Mouse (Mus musculus) frontal cortex, postnatal 25 days (tissue): ENCODE measurements around the gene Chil4.

Experiments used
- DNase-seq, 2 experiments: peaks; one replicate each; pipeline ENCODE4 v3.0.0; 2022; ENCODE audit warnings: low spot score in 2 of 2

The Chil4 gene

DNA sequence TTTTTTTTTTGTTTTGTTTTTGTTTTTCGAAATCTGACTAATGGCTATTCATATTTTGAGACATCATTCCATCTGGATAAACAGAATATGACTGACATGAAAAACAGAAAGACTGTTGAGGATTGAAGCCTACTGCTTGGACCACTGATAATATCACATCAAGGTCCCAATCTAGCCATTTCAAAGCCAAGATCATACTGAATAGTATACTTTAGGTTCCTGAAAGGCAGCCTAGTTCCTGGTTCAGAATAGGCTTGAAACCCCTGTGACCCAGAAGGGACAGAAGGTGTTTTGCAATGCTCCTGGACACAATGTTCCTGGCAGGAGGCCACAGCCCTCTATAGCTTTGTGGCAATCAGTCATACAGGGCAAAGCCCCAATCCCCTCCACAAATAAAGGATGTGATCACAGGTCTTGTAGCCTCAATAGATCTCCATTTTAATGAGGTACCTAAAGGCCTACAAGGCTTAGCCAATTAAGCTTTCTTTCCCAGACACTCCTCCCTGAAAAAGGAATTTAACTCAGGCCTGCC, 48.7 kb downstream of the Chil4 start:
- no peak for DNase-seq

- no peak for DNase-seq
Observed at GRCm38 (mm10) chr3:106167464-106167863, 51.8 kb downstream of the Chil4 start, which contains the start of gene Chil3. Gene Chil3, minus strand, starts transcription at chr3:106167564.

DNA sequence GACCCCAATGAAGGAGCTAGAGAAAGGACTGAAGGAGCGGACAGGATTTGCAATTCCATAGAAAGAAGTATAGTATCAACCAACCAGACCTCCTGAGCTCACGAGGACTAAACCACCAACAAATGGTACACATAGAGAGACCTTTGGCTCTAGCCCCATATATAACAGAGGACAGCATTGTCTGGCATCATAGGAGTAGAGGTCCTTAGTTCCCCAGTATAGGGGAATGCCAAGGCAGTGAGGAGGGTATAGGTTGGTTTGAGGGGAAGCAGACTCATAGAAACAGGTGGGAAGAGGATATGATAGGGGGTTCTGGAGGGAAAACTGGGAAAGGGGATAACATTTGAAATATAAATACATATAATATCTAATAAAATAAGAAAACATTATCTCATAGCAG, 64.9 kb downstream of the Chil4 start:
- no peak for DNase-seq
